Mouse (Mus musculus): ENCODE measurements at regions not wholly inside any gene's neighbourhood (a gene's known extent, or its start where the extent isn't known, plus 50 kb on each side); places are given as distances from the start of the nearest gene placed in this dataset.

DNA sequence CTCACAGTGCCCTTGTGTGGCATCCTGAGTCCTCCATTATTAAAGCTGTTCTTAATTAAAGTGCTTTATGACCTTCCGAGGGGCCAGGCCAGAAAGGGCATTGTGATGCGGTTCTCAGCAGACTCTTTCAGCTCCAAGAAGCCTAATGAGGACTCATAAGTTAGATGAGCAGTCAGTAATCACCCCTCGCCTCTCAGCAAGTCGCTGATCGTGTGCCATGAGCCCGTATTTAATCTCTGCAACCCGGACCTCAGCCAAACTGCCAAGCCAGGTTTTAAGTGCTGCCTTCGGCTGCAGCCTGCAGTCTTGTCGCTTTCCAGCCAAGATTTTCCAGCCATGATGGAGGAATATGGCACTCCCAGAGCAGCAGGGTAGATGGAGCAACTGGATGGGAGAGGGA, 56.1 kb upstream of the Rbfox1 start:
- Histone ChIP-seq H3K36me3 (ENCODE audit: control insufficient read depth, insufficient read depth, low read length) (no peaks in the 10 kb centered on the region), H3K4me1 (ENCODE audit: control insufficient read depth, insufficient read depth, low read length) (no peaks in the 10 kb centered on the region), H3K9ac (ENCODE audit: low read depth, low read length) (no peak overlapping the region), H3K27ac (replicated peaks; ENCODE audit: low read depth, low read length) (no peak overlapping the region), H3K4me3 (ENCODE audit: low read depth, low read length) (no peak overlapping the region), H3K4me2 (ENCODE audit: low read depth, low read length) (no peak overlapping the region), H3K27me3 (replicated peaks; ENCODE audit: control insufficient read depth, insufficient read depth, low read length) (no peaks in the 10 kb centered on the region), H3K9me3 (ENCODE audit: control insufficient read depth, low read length) (no peaks in the 10 kb centered on the region)
- ATAC-seq (ENCODE audit: low read depth) = no peak
- DNase-seq (ENCODE audit: low spot score) = no peak
- 52% methylated on average over 9 of the region's 9 CpGs for WGBS

- WGBS = 39% methylated on average over 1 of the region's 1 CpGs
- DNase-seq (ENCODE audit: low spot score) (no peak), ATAC-seq (ENCODE audit: low read depth) (no peak)
These were observed 61.8 kb upstream of the Rbfox1 start for GRCm38 (mm10) chr16:5823316-5823715.

GRCm38 (mm10) chr16:5817166-5817565, 68.0 kb upstream of the Rbfox1 start:
- WGBS = 42% methylated on average over 3 of the region's 3 CpGs
- no peak for DNase-seq (ENCODE audit: low spot score)
- ATAC-seq (ENCODE audit: low read depth) = no peak
- H3K27me3 ChIP-seq (replicated peaks; ENCODE audit: control insufficient read depth, insufficient read depth, low read length) = no peaks in the 10 kb centered on the region
- H3K4me1 ChIP-seq (ENCODE audit: control insufficient read depth, insufficient read depth, low read length) = no peaks in the 10 kb centered on the region
- no peaks in the 10 kb centered on the region for H3K36me3 ChIP-seq (ENCODE audit: control insufficient read depth, insufficient read depth, low read length)
- H3K9me3 ChIP-seq (ENCODE audit: control insufficient read depth, low read length) = no peaks in the 10 kb centered on the region
- H3K4me3 ChIP-seq (ENCODE audit: low read depth, low read length) = no peak overlapping the region
- no peak overlapping the region for H3K27ac ChIP-seq (replicated peaks; ENCODE audit: low read depth, low read length)
- no peak overlapping the region for H3K9ac ChIP-seq (ENCODE audit: low read depth, low read length)
- no peak overlapping the region for H3K4me2 ChIP-seq (ENCODE audit: low read depth, low read length)

More at GRCm38 (mm10) chr16:5823316-5823715, 61.8 kb upstream of the Rbfox1 start:
- Histone ChIP-seq H3K4me1 (ENCODE audit: control insufficient read depth, insufficient read depth, low read length) (no peaks in the 10 kb centered on the region), H3K36me3 (ENCODE audit: control insufficient read depth, insufficient read depth, low read length) (no peaks in the 10 kb centered on the region), H3K4me3 (ENCODE audit: low read depth, low read length) (no peak overlapping the region), H3K27me3 (replicated peaks; ENCODE audit: control insufficient read depth, insufficient read depth, low read length) (no peaks in the 10 kb centered on the region), H3K27ac (replicated peaks; ENCODE audit: low read depth, low read length) (no peak overlapping the region), H3K9me3 (ENCODE audit: control insufficient read depth, low read length) (no peaks in the 10 kb centered on the region), H3K4me2 (ENCODE audit: low read depth, low read length) (no peak overlapping the region), H3K9ac (ENCODE audit: low read depth, low read length) (no peak overlapping the region)

- Histone ChIP-seq H3K27me3 (replicated peaks; ENCODE audit: control insufficient read depth, insufficient read depth, low read length) (no peaks in the 10 kb centered on the region), H3K9me3 (ENCODE audit: control insufficient read depth, low read length) (no peaks in the 10 kb centered on the region), H3K4me3 (ENCODE audit: low read depth, low read length) (no peak overlapping the region), H3K4me2 (ENCODE audit: low read depth, low read length) (no peak overlapping the region), H3K4me1 (ENCODE audit: control insufficient read depth, insufficient read depth, low read length) (no peaks in the 10 kb centered on the region), H3K36me3 (ENCODE audit: control insufficient read depth, insufficient read depth, low read length) (no peaks in the 10 kb centered on the region), H3K9ac (ENCODE audit: low read depth, low read length) (no peak overlapping the region), H3K27ac (replicated peaks; ENCODE audit: low read depth, low read length) (no peak overlapping the region)
- 83% methylated on average over 2 of the region's 2 CpGs for WGBS
- ATAC-seq (ENCODE audit: low read depth) (no peak), DNase-seq (ENCODE audit: low spot score) (no peak)
These were observed 72.8 kb upstream of the Rbfox1 start for GRCm38 (mm10) chr16:5812245-5812820.

- Histone ChIP-seq H3K27me3 (replicated peaks; ENCODE audit: control insufficient read depth, insufficient read depth, low read length) (no peaks in the 10 kb centered on the region), H3K4me1 (ENCODE audit: control insufficient read depth, insufficient read depth, low read length) (no peaks in the 10 kb centered on the region), H3K9ac (ENCODE audit: low read depth, low read length) (no peak overlapping the region), H3K36me3 (ENCODE audit: control insufficient read depth, insufficient read depth, low read length) (no peaks in the 10 kb centered on the region), H3K27ac (replicated peaks; ENCODE audit: low read depth, low read length) (no peak overlapping the region), H3K4me3 (ENCODE audit: low read depth, low read length) (no peak overlapping the region), H3K9me3 (ENCODE audit: control insufficient read depth, low read length) (no peaks in the 10 kb centered on the region), H3K4me2 (ENCODE audit: low read depth, low read length) (no peak overlapping the region)
- ATAC-seq (ENCODE audit: low read depth) (no peak), DNase-seq (ENCODE audit: low spot score) (no peak)
- WGBS = 53% methylated on average over 2 of the region's 2 CpGs
These were observed 73.5 kb upstream of the Rbfox1 start for GRCm38 (mm10) chr16:5811654-5811992.

DNA sequence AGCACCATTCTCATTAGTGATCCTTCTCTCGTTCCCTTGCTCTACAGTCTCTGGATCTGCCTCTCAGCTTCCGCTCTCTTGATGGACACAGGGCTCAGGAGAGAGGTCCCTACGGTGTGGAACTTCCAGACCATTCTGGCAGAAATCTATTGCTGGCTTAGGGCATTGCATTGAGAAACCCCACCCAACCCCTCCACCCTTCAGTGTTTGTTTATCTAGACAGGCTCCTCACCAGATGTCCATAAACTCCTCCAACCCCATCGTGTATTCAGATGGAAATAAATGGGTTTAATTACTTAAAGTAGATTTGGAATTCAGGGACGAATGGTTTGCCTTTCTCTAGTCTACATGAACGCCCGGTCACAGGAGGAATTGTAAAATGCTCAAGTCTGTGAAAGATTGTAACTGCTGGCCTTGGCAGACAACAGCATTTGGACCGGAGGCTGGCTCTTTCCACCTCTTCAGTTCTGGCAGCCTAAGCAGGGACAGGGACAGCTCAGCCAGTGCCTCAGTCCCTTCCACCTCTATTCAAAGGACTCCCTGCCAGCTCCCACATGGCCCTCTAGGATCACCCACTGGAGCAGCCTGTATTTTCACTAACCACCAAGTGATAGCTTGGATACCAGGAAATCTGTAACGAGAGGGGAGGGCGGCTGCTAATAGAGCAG, 74.0 kb upstream of the Rbfox1 start:
- Histone ChIP-seq H3K36me3 (ENCODE audit: control insufficient read depth, insufficient read depth, low read length) (no peaks in the 10 kb centered on the region), H3K27ac (replicated peaks; ENCODE audit: low read depth, low read length) (no peak overlapping the region), H3K9me3 (ENCODE audit: control insufficient read depth, low read length) (no peaks in the 10 kb centered on the region), H3K4me3 (ENCODE audit: low read depth, low read length) (no peak overlapping the region), H3K9ac (ENCODE audit: low read depth, low read length) (no peak overlapping the region), H3K27me3 (replicated peaks; ENCODE audit: control insufficient read depth, insufficient read depth, low read length) (no peaks in the 10 kb centered on the region), H3K4me2 (ENCODE audit: low read depth, low read length) (no peak overlapping the region), H3K4me1 (ENCODE audit: control insufficient read depth, insufficient read depth, low read length) (no peaks in the 10 kb centered on the region)
- 58% methylated on average over 10 of the region's 10 CpGs for WGBS
- ATAC-seq (ENCODE audit: low read depth) (no peak), DNase-seq (ENCODE audit: low spot score) (no peak)

DNA sequence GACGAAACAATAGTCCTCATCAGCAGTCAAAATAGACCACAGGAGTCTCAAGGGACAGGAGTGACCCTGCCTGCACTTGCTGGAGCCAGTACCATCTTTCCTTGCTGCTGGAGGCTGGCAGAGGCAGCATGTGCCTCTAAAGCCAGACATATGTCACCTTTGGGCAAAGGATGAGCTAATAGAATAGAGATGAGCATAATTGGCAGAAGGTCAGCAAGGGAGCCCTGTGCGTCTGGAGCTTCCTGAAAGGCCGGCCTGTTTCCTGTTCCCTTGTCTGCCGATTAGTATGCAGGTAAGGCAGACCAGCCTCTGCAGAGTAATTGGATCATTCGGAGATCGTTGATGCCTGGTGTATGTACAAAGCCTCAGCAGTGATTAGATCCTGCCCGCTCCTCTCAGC, 87.0 kb upstream of the Rbfox1 start:
- Histone ChIP-seq H3K27me3 (replicated peaks; ENCODE audit: control insufficient read depth, insufficient read depth, low read length) (no peaks in the 10 kb centered on the region), H3K36me3 (ENCODE audit: control insufficient read depth, insufficient read depth, low read length) (no peaks in the 10 kb centered on the region), H3K9ac (ENCODE audit: low read depth, low read length) (no peak overlapping the region), H3K4me2 (ENCODE audit: low read depth, low read length) (no peak overlapping the region), H3K4me3 (ENCODE audit: low read depth, low read length) (no peak overlapping the region), H3K9me3 (ENCODE audit: control insufficient read depth, low read length) (no peaks in the 10 kb centered on the region), H3K4me1 (ENCODE audit: control insufficient read depth, insufficient read depth, low read length) (no peaks in the 10 kb centered on the region), H3K27ac (replicated peaks; ENCODE audit: low read depth, low read length) (no peak overlapping the region)
- 57% methylated on average over 7 of the region's 7 CpGs for WGBS
- no peak; the same call in 1 of the 2 replicates for ATAC-seq (ENCODE audit: low read depth)
- DNase-seq (ENCODE audit: low spot score) = no peak

- H3K4me2 ChIP-seq (ENCODE audit: low read depth, low read length) = no peak overlapping the region
- no peaks in the 10 kb centered on the region for H3K27me3 ChIP-seq (replicated peaks; ENCODE audit: control insufficient read depth, insufficient read depth, low read length)
- no peak overlapping the region for H3K9ac ChIP-seq (ENCODE audit: low read depth, low read length)
- H3K9me3 ChIP-seq (ENCODE audit: control insufficient read depth, low read length) = no peaks in the 10 kb centered on the region
- whole genome bisulfite sequencing = 31% methylated on average over 1 of the region's 1 CpGs
- H3K36me3 ChIP-seq (ENCODE audit: control insufficient read depth, insufficient read depth, low read length) = no peaks in the 10 kb centered on the region
- H3K27ac ChIP-seq (replicated peaks; ENCODE audit: low read depth, low read length) = no peak overlapping the region
- no peaks in the 10 kb centered on the region for H3K4me1 ChIP-seq (ENCODE audit: control insufficient read depth, insufficient read depth, low read length)
- no peak overlapping the region for H3K4me3 ChIP-seq (ENCODE audit: low read depth, low read length)
- ATAC-seq (ENCODE audit: low read depth) (no peak), DNase-seq (ENCODE audit: low spot score) (peak; percentile 41)
These were observed 92.9 kb upstream of the Rbfox1 start for GRCm38 (mm10) chr16:5792216-5792615.

GRCm38 (mm10) chr16:5790161-5790560, 95.0 kb upstream of the Rbfox1 start:
- Histone ChIP-seq H3K27me3 (replicated peaks; ENCODE audit: control insufficient read depth, insufficient read depth, low read length) (no peaks in the 10 kb centered on the region), H3K27ac (replicated peaks; ENCODE audit: low read depth, low read length) (no peak overlapping the region), H3K4me1 (ENCODE audit: control insufficient read depth, insufficient read depth, low read length) (no peaks in the 10 kb centered on the region), H3K36me3 (ENCODE audit: control insufficient read depth, insufficient read depth, low read length) (no peaks in the 10 kb centered on the region), H3K9ac (ENCODE audit: low read depth, low read length) (no peak overlapping the region), H3K4me3 (ENCODE audit: low read depth, low read length) (no peak overlapping the region), H3K4me2 (ENCODE audit: low read depth, low read length) (no peak overlapping the region), H3K9me3 (ENCODE audit: control insufficient read depth, low read length) (no peaks in the 10 kb centered on the region)
- 91% methylated on average over 3 of the region's 3 CpGs for WGBS
- DNase-seq (ENCODE audit: low spot score) (no peak), ATAC-seq (ENCODE audit: low read depth) (no peak)

Data from embryonic facial prominence, embryonic 14.5 days (tissue).